Mouse (Mus musculus) ES-Bruce4 (cell line): ENCODE results near the gene Tbx18.

Experiments used
- CTCF ChIP-seq: IDR thresholded peaks from one replicate; pipeline ENCODE4 v1.8.1; 2011; ENCODE audit warnings: low read depth, low read length
- POLR2A ChIP-seq: IDR thresholded peaks from one replicate; pipeline ENCODE4 v1.8.1; 2011; ENCODE audit warnings: low read length; ENCODE audit not compliant: insufficient read depth

DNA sequence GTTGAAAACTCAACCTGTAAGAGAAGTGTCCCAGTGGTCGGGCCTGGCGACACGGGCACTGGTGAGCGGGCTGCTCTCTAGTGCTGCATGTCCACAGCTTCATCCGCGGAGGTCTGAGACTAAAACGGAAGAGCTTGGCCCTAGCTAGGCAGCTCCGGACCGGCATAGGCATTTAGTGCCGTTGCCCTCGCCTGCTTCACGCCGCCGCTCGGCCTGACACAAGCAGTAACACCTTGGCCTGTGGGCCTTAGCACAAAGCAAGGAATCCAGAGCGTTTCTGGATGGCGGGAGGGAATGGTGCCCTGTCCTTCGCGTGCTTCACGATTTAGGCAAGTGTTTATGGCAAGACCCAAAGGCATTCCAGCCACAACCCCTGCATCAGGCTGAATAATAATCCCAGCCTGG is 9.2 kb upstream of the Tbx18 start:
- TF ChIP-seq POLR2A (no peak), CTCF (no peak)
